Mouse (Mus musculus) stomach, postnatal 0 days (tissue): ENCODE results near the gene 1700123O20Rik. TPM values are rescaled to one million over a fixed set of nuclear protein-coding genes. Genes with fewer than 3 reads are reported as not detected.
A peak's percentile ranks its signal among the peaks of the same experiment; 100 is the strongest.

Experiments used
- ATAC-seq: fragments of 200-750 bp; cut with Nextera tagmentation; 2 replicates; pipeline ENCODE4 v1.8.0; 2017; ENCODE audit not compliant: low FRiP score, low TSS enrichment
- DNase-seq: peaks from one replicate; pipeline ENCODE4 v3.0.0-alpha.2; 2016; ENCODE audit warnings: low spot score
- H3K27ac ChIP-seq: fragments of 300-500 bp; sonication (generic); replicated peaks from 2 replicates; pipeline ENCODE4 v1.5.1; 2014; ENCODE audit warnings: mild to moderate bottlenecking, control low read depth
- H3K27me3 ChIP-seq: fragments of 300-500 bp; sonication (generic); 2 replicates; pipeline ENCODE4 v1.6.1; 2014; ENCODE audit warnings: low read length; ENCODE audit not compliant: control insufficient read depth, insufficient read depth
- H3K36me3 ChIP-seq: fragments of 300-500 bp; sonication (generic); 2 replicates; pipeline ENCODE4 v1.6.1; 2014; ENCODE audit warnings: low read length, mixed read lengths; ENCODE audit not compliant: control insufficient read depth, insufficient read depth
- H3K4me1 ChIP-seq: fragments of 300-500 bp; sonication (generic); replicated peaks from 2 replicates; pipeline ENCODE4 v1.6.1; 2014; ENCODE audit warnings: antibody characterized with exemption; ENCODE audit not compliant: control insufficient read depth, insufficient read depth
- H3K4me2 ChIP-seq: fragments of 300-500 bp; sonication (generic); replicated peaks from 2 replicates; pipeline ENCODE4 v1.6.1; 2014; ENCODE audit warnings: low read depth, mild to moderate bottlenecking, control low read depth, moderate library complexity
- H3K4me3 ChIP-seq: fragments of 300-500 bp; sonication (generic); 2 replicates; pipeline ENCODE4 v1.5.1; 2014; ENCODE audit warnings: low read depth, low read length, control low read depth
- H3K9ac ChIP-seq: fragments of 300-500 bp; sonication (generic); 2 replicates; pipeline ENCODE4 v1.6.1; 2014; ENCODE audit warnings: mild to moderate bottlenecking, low read length, control low read depth, mixed read lengths
- H3K9me3 ChIP-seq: fragments of 300-500 bp; sonication (generic); 2 replicates; pipeline ENCODE4 v1.6.1; 2016; ENCODE audit warnings: low read length; ENCODE audit not compliant: control insufficient read depth
- CTCF ChIP-seq: IDR thresholded peaks from 2 replicates; pipeline ENCODE4 v1.5.1; 2016; ENCODE audit warnings: antibody characterized with exemption, low read depth, mild to moderate bottlenecking, moderate library complexity
- EP300 ChIP-seq: optimal IDR thresholded peaks from 2 replicates; pipeline ENCODE3; 2016; ENCODE audit warnings: antibody characterized with exemption
- WGBS: fragments of 180-500 bp; shearing (Covaris S2); extraction: QIAGEN DNeasy Blood & Tissue Kit; methylation state at CpG from one replicate; pipeline ENCODE4 v1.1.7; 2014; 5-methylcytosine and 5-hydroxymethylcytosine counted together
- polyA plus RNA-seq: library from polyadenylated mRNA; unstranded; fragments of >200 nt; fragmentation: Nextera tagmentation; extraction: Ambion mirVana; gene quantifications from 2 replicates; pipeline ENCODE4 v1.2.1, GENCODE M21; 2015

1700123O20Rik gene
- polyA plus RNA-seq, 1 experiment from 2014 or later, result 61.7 TPM

- Histone ChIP-seq H3K4me3 (no peak overlapping the region), H3K4me1 (no peaks in the 10 kb centered on the region), H3K9me3 (no peaks in the 10 kb centered on the region), H3K4me2 (no peak overlapping the region), H3K27ac (no peak overlapping the region), H3K9ac (no peak overlapping the region), H3K27me3 (no peaks in the 10 kb centered on the region), H3K36me3 (peaks cover 40% of the 10 kb centered on the region)
- 92% methylated on average over 10 of the region's 10 CpGs for WGBS
- DNase-seq (no peak), ATAC-seq (no peak)
- TF ChIP-seq EP300, result no peak
- no peak for TF ChIP-seq CTCF
Measured at GRCm38 (mm10) chr14:54664477-54665222, 21.4 kb upstream of the 1700123O20Rik start.

GRCm38 (mm10) chr14:54669381-54669780, 16.6 kb upstream of the 1700123O20Rik start:
- no peaks in the 10 kb centered on the region for H3K27me3 ChIP-seq
- H3K36me3 ChIP-seq, result peaks cover 20% of the 10 kb centered on the region
- H3K27ac ChIP-seq, result no peak overlapping the region
- no peak overlapping the region for H3K9ac ChIP-seq
- no peak overlapping the region for H3K4me3 ChIP-seq
- WGBS, result 73% methylated on average over 4 of the region's 4 CpGs
- H3K4me2 ChIP-seq, result no peak overlapping the region
- DNase-seq (peak; percentile 63), ATAC-seq (no peak)
- H3K4me1 ChIP-seq, result no peaks in the 10 kb centered on the region
- no peak for TF ChIP-seq EP300
- peak; percentile 76 for TF ChIP-seq CTCF
- H3K9me3 ChIP-seq, result no peaks in the 10 kb centered on the region

- Histone ChIP-seq H3K27me3 (no peaks in the 10 kb centered on the region), H3K9ac (no peak overlapping the region), H3K9me3 (no peaks in the 10 kb centered on the region), H3K4me2 (no peak overlapping the region), H3K4me3 (no peak overlapping the region), H3K27ac (no peak overlapping the region), H3K36me3 (peaks cover 17% of the 10 kb centered on the region), H3K4me1 (no peaks in the 10 kb centered on the region)
- 57% methylated on average over 2 of the region's 2 CpGs for WGBS
- DNase-seq (no peak), ATAC-seq (no peak)
- TF ChIP-seq EP300 (no peak), CTCF (no peak)
Measured at GRCm38 (mm10) chr14:54674317-54674716, 11.7 kb upstream of the 1700123O20Rik start.

GRCm38 (mm10) chr14:54676290-54676689, 9.7 kb upstream of the 1700123O20Rik start:
- Histone ChIP-seq H3K27ac (no peak overlapping the region), H3K9ac (no peak overlapping the region), H3K4me2 (no peak overlapping the region), H3K27me3 (no peaks in the 10 kb centered on the region), H3K4me3 (no peak overlapping the region), H3K36me3 (peaks cover 17% of the 10 kb centered on the region), H3K9me3 (no peaks in the 10 kb centered on the region), H3K4me1 (no peaks in the 10 kb centered on the region)
- no peak for ATAC-seq
- TF ChIP-seq EP300, result no peak
- TF ChIP-seq CTCF, result no peak
- WGBS, result 80% methylated on average over 5 of the region's 5 CpGs
- no peak for DNase-seq

GRCm38 (mm10) chr14:54678657-54679304, 7.2 kb upstream of the 1700123O20Rik start:
- no peaks in the 10 kb centered on the region for H3K9me3 ChIP-seq
- no peak for TF ChIP-seq CTCF
- TF ChIP-seq EP300, result no peak
- ATAC-seq (no peak), DNase-seq (no peak)
- H3K4me1 ChIP-seq, result no peaks in the 10 kb centered on the region
- no peak overlapping the region for H3K4me2 ChIP-seq
- H3K36me3 ChIP-seq, result peaks cover 19% of the 10 kb centered on the region
- no peak overlapping the region for H3K4me3 ChIP-seq
- H3K27ac ChIP-seq, result no peak overlapping the region
- H3K9ac ChIP-seq, result no peak overlapping the region
- 78% methylated on average over 16 of the region's 16 CpGs for WGBS
- no peaks in the 10 kb centered on the region for H3K27me3 ChIP-seq

GRCm38 (mm10) chr14:54682396-54682795, 3.6 kb upstream of the 1700123O20Rik start:
- Histone ChIP-seq H3K36me3 (peaks cover 10% of the 10 kb centered on the region; the same call in 1 of the 2 replicates), H3K4me2 (no peak overlapping the region), H3K4me1 (no peaks in the 10 kb centered on the region), H3K9ac (no peak overlapping the region), H3K27ac (no peak overlapping the region), H3K4me3 (no peak overlapping the region), H3K9me3 (no peaks in the 10 kb centered on the region), H3K27me3 (no peaks in the 10 kb centered on the region)
- ATAC-seq, result no peak
- no peak for TF ChIP-seq CTCF
- TF ChIP-seq EP300, result no peak
- DNase-seq, result no peak
- WGBS, result 78% methylated on average over 3 of the region's 3 CpGs
